Mouse (Mus musculus) MEL (cell line): ENCODE measurements around the gene Abcc4. TPM values are rescaled to one million over a fixed set of nuclear protein-coding genes. Genes with fewer than 3 reads are reported as not detected.

Experiments
- DNase-seq: peaks from one replicate; pipeline ENCODE4 v3.0.0; 2011; ENCODE audit warnings: low read depth, low spot score
- H3K27ac ChIP-seq: 2 replicates; pipeline ENCODE4 v1.5.1; 2012; ENCODE audit warnings: low read depth, mild to moderate bottlenecking, control low read depth, low read length, moderate library complexity; ENCODE audit not compliant: control insufficient read depth
- H3K27me3 ChIP-seq, 2 experiments: fragments of 150-350 bp in 1 of 2; sonication (generic) in 1 of 2; 2 replicates each; pipeline ENCODE4 v1.6.1; 2012; ENCODE audit warnings: low read length in 2 of 2, mild to moderate bottlenecking in 2 of 2, improper control_type of control experiment in 1 of 2, moderate library complexity in 1 of 2; ENCODE audit not compliant: insufficient read depth in 2 of 2, control insufficient read depth in 1 of 2
- H3K36me3 ChIP-seq, 2 experiments: 2 replicates each; pipeline ENCODE4 v1.6.1; 2012 to 2014; ENCODE audit warnings: low read length in 2 of 2, improper control_type of control experiment in 1 of 2, inconsistent platforms in 1 of 2, mild to moderate bottlenecking in 1 of 2; ENCODE audit not compliant: insufficient read depth in 2 of 2, control insufficient read depth in 1 of 2
- H3K4me1 ChIP-seq, 2 experiments: fragments of 150-350 bp in 1 of 2; sonication (generic) in 1 of 2; 2 replicates each; pipeline ENCODE4 v1.6.1; 2012; ENCODE audit warnings: low read length in 2 of 2, improper control_type of control experiment in 1 of 2, mild to moderate bottlenecking in 1 of 2; ENCODE audit not compliant: insufficient read depth in 2 of 2, control insufficient read depth in 1 of 2
- H3K4me3 ChIP-seq, 2 experiments: fragments of 150-350 bp in 1 of 2; sonication (generic) in 1 of 2; 2 replicates each; pipeline ENCODE4 v1.5.1; 2012; ENCODE audit warnings: low read depth in 2 of 2, low read length in 2 of 2, mild to moderate bottlenecking in 2 of 2, moderate library complexity in 2 of 2, control low read depth in 1 of 2, improper control_type of control experiment in 1 of 2; ENCODE audit not compliant: control insufficient read depth in 1 of 2, insufficient read depth in 1 of 2
- H3K79me2 ChIP-seq: 2 replicates; pipeline ENCODE4 v1.6.1; 2012; ENCODE audit warnings: mild to moderate bottlenecking, low read length, moderate library complexity; ENCODE audit not compliant: control insufficient read depth, poor library complexity, insufficient read depth
- H3K9ac ChIP-seq: 2 replicates; pipeline ENCODE4 v1.6.1; 2012; ENCODE audit warnings: low read depth, mild to moderate bottlenecking, control low read depth, low read length, moderate library complexity; ENCODE audit not compliant: control insufficient read depth, poor library complexity, severe bottlenecking
- H3K9me3 ChIP-seq: fragments of 150-350 bp; sonication (generic); replicated peaks from 2 replicates; pipeline ENCODE4 v1.6.1; 2012; ENCODE audit warnings: mild to moderate bottlenecking, low read length, improper control_type of control experiment, moderate library complexity; ENCODE audit not compliant: insufficient read depth
- BHLHE40 ChIP-seq: IDR thresholded peaks from 2 replicates; pipeline ENCODE4 v1.6.1; 2012; ENCODE audit warnings: low read depth, mild to moderate bottlenecking, inconsistent platforms, low read length, improper control_type of control experiment, borderline replicate concordance
- CHD2 ChIP-seq: IDR thresholded peaks from 2 replicates; pipeline ENCODE4 v1.6.1; 2011; ENCODE audit warnings: low read length, improper control_type of control experiment
- CTCF ChIP-seq, 3 experiments: IDR thresholded peaks in 2 of 3; conservative IDR thresholded peaks in 1 of 3; 2 replicates each; pipeline ENCODE4 v1.5.1; 2011 to 2012; ENCODE audit warnings: low read length in 3 of 3, low read depth in 2 of 3, mild to moderate bottlenecking in 2 of 3, improper control_type of control experiment in 1 of 3, inconsistent platforms in 1 of 3, mixed read lengths in 1 of 3, moderate library complexity in 1 of 3; ENCODE audit not compliant: control insufficient read depth in 1 of 3, insufficient read depth in 1 of 3, poor library complexity in 1 of 3, severe bottlenecking in 1 of 3
- E2F4 ChIP-seq: IDR thresholded peaks from 2 replicates; pipeline ENCODE4 v1.6.1; 2011; ENCODE audit warnings: low read depth, low read length, improper control_type of control experiment, borderline replicate concordance
- ELF1 ChIP-seq: IDR thresholded peaks from 2 replicates; pipeline ENCODE4 v1.6.1; 2014; ENCODE audit warnings: low read depth, mild to moderate bottlenecking, inconsistent platforms, low read length, improper control_type of control experiment, moderate library complexity
- EP300 ChIP-seq, 2 experiments: IDR thresholded peaks; 2 replicates each; pipeline ENCODE4 v1.6.1; 2011; ENCODE audit warnings: improper control_type of control experiment in 2 of 2, low read length in 2 of 2, low read depth in 1 of 2, mild to moderate bottlenecking in 1 of 2
- ETS1 ChIP-seq: IDR thresholded peaks from 2 replicates; pipeline ENCODE4 v1.6.1; 2012; ENCODE audit warnings: low read depth, mild to moderate bottlenecking, inconsistent platforms, low read length, improper control_type of control experiment, moderate library complexity
- GATA1 ChIP-seq: IDR thresholded peaks from 2 replicates; pipeline ENCODE4 v1.6.1; 2011; ENCODE audit warnings: low read depth, low read length, improper control_type of control experiment
- JUND ChIP-seq: IDR thresholded peaks from 2 replicates; pipeline ENCODE4 v1.6.1; 2011; ENCODE audit warnings: low read depth, mild to moderate bottlenecking, improper control_type of control experiment, low read length
- MXI1 ChIP-seq: IDR thresholded peaks from 2 replicates; pipeline ENCODE4 v1.6.1; 2011; ENCODE audit warnings: mild to moderate bottlenecking, low read depth, low read length, improper control_type of control experiment
- MYB ChIP-seq: IDR thresholded peaks from 2 replicates; pipeline ENCODE4 v1.6.1; 2011; ENCODE audit warnings: mild to moderate bottlenecking, low read depth, low read length, improper control_type of control experiment
- NELFE ChIP-seq: IDR thresholded peaks from 2 replicates; pipeline ENCODE4 v1.6.1; 2011; ENCODE audit warnings: low read depth, low read length, improper control_type of control experiment
- NRF1 ChIP-seq: IDR thresholded peaks from 2 replicates; pipeline ENCODE4 v1.6.1; 2014; ENCODE audit warnings: low read depth, mild to moderate bottlenecking, inconsistent platforms, low read length, improper control_type of control experiment, moderate library complexity; ENCODE audit not compliant: poor library complexity, insufficient read depth, severe bottlenecking
- POLR2A ChIP-seq, 2 experiments: IDR thresholded peaks; 2 replicates each; pipeline ENCODE4 v1.6.1; 2011 to 2012; ENCODE audit warnings: low read length in 2 of 2, mild to moderate bottlenecking in 2 of 2, control low read depth in 1 of 2, improper control_type of control experiment in 1 of 2, low read depth in 1 of 2, moderate library complexity in 1 of 2; ENCODE audit not compliant: control insufficient read depth in 1 of 2, insufficient read depth in 1 of 2, poor library complexity in 1 of 2
- POLR2AphosphoS2 ChIP-seq: IDR thresholded peaks from 2 replicates; pipeline ENCODE4 v1.6.1; 2011; ENCODE audit warnings: low read length, improper control_type of control experiment
- POLR2AphosphoS5 ChIP-seq: IDR thresholded peaks from 2 replicates; pipeline ENCODE4 v1.6.1; 2012; ENCODE audit warnings: low read depth, borderline replicate concordance, mild to moderate bottlenecking, inconsistent platforms, low read length, moderate library complexity, mixed read lengths
- TBP ChIP-seq: IDR thresholded peaks from 2 replicates; pipeline ENCODE4 v1.8.0; 2011; ENCODE audit warnings: low read depth, low read length, improper control_type of control experiment
- USF1 ChIP-seq: IDR thresholded peaks from 2 replicates; pipeline ENCODE4 v1.6.1; 2014; ENCODE audit warnings: low read depth, mild to moderate bottlenecking, inconsistent platforms, low read length, improper control_type of control experiment, moderate library complexity
- USF2 ChIP-seq, 2 experiments: IDR thresholded peaks; 2 replicates each; pipeline ENCODE4 v1.6.1; 2011 to 2012; ENCODE audit warnings: improper control_type of control experiment in 2 of 2, low read length in 2 of 2, borderline replicate concordance in 1 of 2, inconsistent platforms in 1 of 2, low read depth in 1 of 2, mild to moderate bottlenecking in 1 of 2; ENCODE audit not compliant: insufficient read depth in 1 of 2
- ZC3H11A ChIP-seq: IDR thresholded peaks from 2 replicates; pipeline ENCODE4 v1.6.1; 2012; ENCODE audit warnings: low read depth, mild to moderate bottlenecking, inconsistent platforms, low read length, improper control_type of control experiment
- ZKSCAN1 ChIP-seq: IDR thresholded peaks from 2 replicates; pipeline ENCODE4 v1.6.1; 2012; ENCODE audit warnings: low read depth, mild to moderate bottlenecking, inconsistent platforms, low read length, improper control_type of control experiment, moderate library complexity
- ZMIZ1 ChIP-seq: IDR thresholded peaks from 2 replicates; pipeline ENCODE4 v1.6.1; 2012; ENCODE audit warnings: low read depth, mild to moderate bottlenecking, inconsistent platforms, low read length, improper control_type of control experiment, moderate library complexity
- polyA plus RNA-seq, 2 experiments: library from polyadenylated mRNA; stranded (reverse) in 1 of 2; unstranded in 1 of 2; fragments of >175 nt in 1 of 2; fragments of >200 nt in 1 of 2; gene quantifications; 2 replicates each; pipeline versions ENCODE4 v1.2.1 to v1.2.4; 2012; ENCODE audit warnings: low replicate concordance in 2 of 2, low read depth in 1 of 2; ENCODE audit not compliant: insufficient read length in 2 of 2, insufficient read depth in 1 of 2, missing spikeins in 1 of 2
- total RNA-seq: library from RNA; depleted of rRNA; stranded (reverse); fragments of 300-350 nt; gene quantifications from 2 replicates; pipeline ENCODE4 v1.2.3, GENCODE M21; 2012

The Abcc4 gene
- total and polyA plus RNA-seq, 3 experiments = 7.1 to 8.4 TPM; not detected in 1

GRCm38 (mm10) chr14:118510793-118511192 is 195.2 kb downstream of the Abcc4 start:
- Histone ChIP-seq H3K4me1 (no peaks in the 10 kb centered on the region), H3K27ac (no peak overlapping the region), H3K27me3 (no peaks in the 10 kb centered on the region), H3K9me3 (no peaks in the 10 kb centered on the region), H3K9ac (no peak overlapping the region), H3K4me3 (no peak overlapping the region), H3K36me3 (no peaks in the 10 kb centered on the region), H3K79me2 (no peaks in the 10 kb centered on the region)
- no peak for TF ChIP-seq JUND
- DNase-seq = no peak

DNA sequence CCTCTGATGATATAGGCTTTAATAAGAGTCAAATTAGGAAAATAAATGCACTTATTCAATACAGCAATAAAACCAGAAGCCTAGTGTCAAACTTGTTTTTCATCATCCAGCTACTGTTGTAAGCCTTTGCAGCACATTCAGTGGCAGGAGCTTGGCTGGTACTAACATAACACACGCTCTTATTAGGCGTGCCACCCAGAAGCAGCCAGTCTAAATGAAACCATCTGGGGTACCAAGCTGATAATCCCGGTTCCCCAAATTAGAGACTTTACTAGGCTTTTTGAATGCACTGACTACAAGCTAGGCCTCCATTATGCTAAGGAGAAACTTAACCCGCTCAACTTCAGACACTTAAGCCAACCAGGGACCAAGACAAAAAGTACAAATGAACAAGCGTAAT is 195.8 kb downstream of the Abcc4 start:
- TF ChIP-seq ZC3H11A = no peak
- TF ChIP-seq ETS1 = no peak
- no peak for TF ChIP-seq E2F4
- no peak for TF ChIP-seq USF2 (IDR thresholded peaks at IDR 0.05; ENCODE audit: borderline replicate concordance in 1 of 2, insufficient read depth in 1 of 2, low read depth in 1 of 2, low read length in 2 of 2)
- TF ChIP-seq NRF1 = no peak
- no peak for TF ChIP-seq MXI1
- no peak for TF ChIP-seq ZMIZ1
- no peak for TF ChIP-seq JUND
- no peak for TF ChIP-seq BHLHE40
- TF ChIP-seq POLR2AphosphoS5 = no peak
- TF ChIP-seq GATA1 = no peak
- no peak for TF ChIP-seq POLR2A (IDR thresholded peaks at IDR 0.05; ENCODE audit: control insufficient read depth in 1 of 2, insufficient read depth in 1 of 2, low read depth in 1 of 2, low read length in 2 of 2, poor library complexity in 1 of 2)
- no peak overlapping the region for H3K9ac ChIP-seq
- DNase-seq = no peak
- H3K27ac ChIP-seq = no peak overlapping the region
- H3K36me3 ChIP-seq = no peaks in the 10 kb centered on the region
- H3K4me1 ChIP-seq = no peaks in the 10 kb centered on the region
- H3K9me3 ChIP-seq = no peaks in the 10 kb centered on the region
- H3K4me3 ChIP-seq = no peak overlapping the region
- no peaks in the 10 kb centered on the region for H3K79me2 ChIP-seq
- no peaks in the 10 kb centered on the region for H3K27me3 ChIP-seq

GRCm38 (mm10) chr14:118507829-118508228 is 198.2 kb downstream of the Abcc4 start:
- H3K79me2 ChIP-seq = no peaks in the 10 kb centered on the region
- H3K4me3 ChIP-seq = no peak overlapping the region
- no peaks in the 10 kb centered on the region for H3K27me3 ChIP-seq
- TF ChIP-seq POLR2AphosphoS5 (no peak), ZKSCAN1 (no peak), MYB (no peak), GATA1 (no peak), NELFE (no peak), ETS1 (no peak), USF1 (no peak), EP300 (IDR thresholded peaks at IDR 0.05; ENCODE audit: low read depth in 1 of 2, low read length in 2 of 2) (no peak), JUND (no peak), CTCF (IDR thresholded peaks at IDR 0.05 in 2 of 3, conservative IDR thresholded peaks at IDR 0.05 in 1 of 3; ENCODE audit: control insufficient read depth in 1 of 3, insufficient read depth in 1 of 3, low read depth in 2 of 3, low read length in 3 of 3, poor library complexity in 1 of 3, severe bottlenecking in 1 of 3) (no peak), POLR2AphosphoS2 (no peak), CHD2 (no peak), TBP (no peak), ZC3H11A (no peak), ELF1 (no peak)
- H3K36me3 ChIP-seq = no peaks in the 10 kb centered on the region
- no peak for DNase-seq
- no peaks in the 10 kb centered on the region for H3K4me1 ChIP-seq
- H3K9ac ChIP-seq = no peak overlapping the region
- H3K9me3 ChIP-seq = no peaks in the 10 kb centered on the region
- no peak overlapping the region for H3K27ac ChIP-seq
